Mouse (Mus musculus): ENCODE data around the gene Prkrip1. TPM values are rescaled to one million over a fixed set of nuclear protein-coding genes. Genes with fewer than 3 reads are reported as not detected.
"Not testable (repeated sequence)": the region's sequence is repeated elsewhere in the genome, so short reads cannot be mapped to it uniquely, and the experiment has no call there.

Gene Prkrip1
- total RNA-seq, 2 experiments from 2014 or later = 17.3 to 20.9 TPM

- intact Hi-C loops (cut with DNase I) = no loop called here
- no peak for DNase-seq (ENCODE audit: low spot score)
Observed at GRCm38 (mm10) chr5:136168071-136168470, 30.7 kb downstream of the Prkrip1 start.

- DNase-seq (ENCODE audit: low spot score) = no peak
- intact Hi-C loops (cut with DNase I) = no loop called here
Observed at GRCm38 (mm10) chr5:136167296-136167695, 31.5 kb downstream of the Prkrip1 start.

- no peak for DNase-seq (ENCODE audit: low spot score)
- intact Hi-C loops (cut with DNase I) = no loop called here
Observed at GRCm38 (mm10) chr5:136165246-136165645, 33.5 kb downstream of the Prkrip1 start.

GRCm38 (mm10) chr5:136163807-136164474, 34.8 kb downstream of the Prkrip1 start:
- no peak for DNase-seq (ENCODE audit: low spot score)

GRCm38 (mm10) chr5:136160084-136160483, 38.7 kb downstream of the Prkrip1 start:
- intact Hi-C loops (cut with DNase I) = not testable (repeated sequence)
- peak; percentile 60 for DNase-seq (ENCODE audit: low spot score)

More at GRCm38 (mm10) chr5:136163807-136164474, 34.8 kb downstream of the Prkrip1 start:
- intact Hi-C loops (cut with DNase I) = no loop called here

GRCm38 (mm10) chr5:136155399-136155798, 43.4 kb downstream of the Prkrip1 start:
- intact Hi-C loops (cut with DNase I) = no loop called here
- no peak for DNase-seq (ENCODE audit: low spot score)

- intact Hi-C loops (cut with DNase I) = no loop called here
- no peak for DNase-seq (ENCODE audit: low spot score)
Observed at GRCm38 (mm10) chr5:136152365-136152764, 46.4 kb downstream of the Prkrip1 start.

- intact Hi-C loops (cut with DNase I); DNase-seq (ENCODE audit: low spot score): not testable (repeated sequence)
Observed at GRCm38 (mm10) chr5:136149134-136149576, 49.6 kb downstream of the Prkrip1 start.

- intact Hi-C loops (cut with DNase I) = no loop called here
- no peak for DNase-seq (ENCODE audit: low spot score)
Observed at GRCm38 (mm10) chr5:136147704-136148103, 51.1 kb downstream of the Prkrip1 start.

- intact Hi-C loops (cut with DNase I) = no loop called here
- DNase-seq (ENCODE audit: low spot score) = no peak
Observed at GRCm38 (mm10) chr5:136146936-136147335, 51.8 kb downstream of the Prkrip1 start.

- DNase-seq (ENCODE audit: low spot score) = no peak
- intact Hi-C loops (cut with DNase I) = no loop called here
Observed at GRCm38 (mm10) chr5:136144606-136145430, 53.9 kb downstream of the Prkrip1 start.

- intact Hi-C loops (cut with DNase I) = no loop called here
Observed at GRCm38 (mm10) chr5:136143161-136143755, 55.5 kb downstream of the Prkrip1 start.

GRCm38 (mm10) chr5:136142746-136143145, 56.0 kb downstream of the Prkrip1 start:
- intact Hi-C loops (cut with DNase I) = no loop called here

More at GRCm38 (mm10) chr5:136143161-136143755, 55.5 kb downstream of the Prkrip1 start:
- DNase-seq (ENCODE audit: low spot score) = no peak

GRCm38 (mm10) chr5:136140057-136140482, 58.7 kb downstream of the Prkrip1 start:
- DNase-seq (ENCODE audit: low spot score) = no peak
- intact Hi-C loops (cut with DNase I) = no loop called here

More at GRCm38 (mm10) chr5:136142746-136143145, 56.0 kb downstream of the Prkrip1 start:
- DNase-seq (ENCODE audit: low spot score) = no peak

- intact Hi-C loops (cut with DNase I) = no loop called here
Observed at GRCm38 (mm10) chr5:136139393-136139792, 59.4 kb downstream of the Prkrip1 start.

GRCm38 (mm10) chr5:136137658-136138274, 61.0 kb downstream of the Prkrip1 start:
- no peak for DNase-seq (ENCODE audit: low spot score)

More at GRCm38 (mm10) chr5:136139393-136139792, 59.4 kb downstream of the Prkrip1 start:
- no peak for DNase-seq (ENCODE audit: low spot score)

GRCm38 (mm10) chr5:136136292-136136990, 62.3 kb downstream of the Prkrip1 start:
- DNase-seq (ENCODE audit: low spot score) = no peak
- intact Hi-C loops (cut with DNase I) = no loop called here

More at GRCm38 (mm10) chr5:136137658-136138274, 61.0 kb downstream of the Prkrip1 start:
- intact Hi-C loops (cut with DNase I) = no loop called here

- DNase-seq (ENCODE audit: low spot score) = peak; percentile 92
- intact Hi-C loops (cut with DNase I) = loop anchor here (2.0 kb wide), 2 partner anchors 19 to 51 kb away; partner anchors contain the start of gene Polr2j
Observed at GRCm38 (mm10) chr5:136135571-136136291, 63.0 kb downstream of the Prkrip1 start, which contains the start of the genes Lrwd1 and Alkbh4. Gene Lrwd1, minus strand, starts transcription at chr5:136136074. Gene Alkbh4, plus strand, starts transcription at chr5:136136146.
